Mouse (Mus musculus) thymus, adult 2 months (tissue): Measurements from ENCODE around the gene Trp53bp1.

Source experiments
- CTCF ChIP-seq: fragments of 200-500 bp; IDR thresholded peaks from 2 replicates; pipeline ENCODE4 v1.5.1; 2012; ENCODE audit warnings: mild to moderate bottlenecking, control low read depth, low read length, moderate library complexity, borderline replicate concordance; ENCODE audit not compliant: control insufficient read depth, poor library complexity, insufficient read depth; ENCODE audit errors: extremely low read depth
- POLR2A ChIP-seq: fragments of 200-500 bp; IDR thresholded peaks from 2 replicates; pipeline ENCODE4 v1.6.1; 2012; ENCODE audit warnings: mild to moderate bottlenecking, low read length, control low read depth, moderate library complexity; ENCODE audit not compliant: control insufficient read depth, poor library complexity, insufficient read depth; ENCODE audit errors: extremely low read depth

DNA sequence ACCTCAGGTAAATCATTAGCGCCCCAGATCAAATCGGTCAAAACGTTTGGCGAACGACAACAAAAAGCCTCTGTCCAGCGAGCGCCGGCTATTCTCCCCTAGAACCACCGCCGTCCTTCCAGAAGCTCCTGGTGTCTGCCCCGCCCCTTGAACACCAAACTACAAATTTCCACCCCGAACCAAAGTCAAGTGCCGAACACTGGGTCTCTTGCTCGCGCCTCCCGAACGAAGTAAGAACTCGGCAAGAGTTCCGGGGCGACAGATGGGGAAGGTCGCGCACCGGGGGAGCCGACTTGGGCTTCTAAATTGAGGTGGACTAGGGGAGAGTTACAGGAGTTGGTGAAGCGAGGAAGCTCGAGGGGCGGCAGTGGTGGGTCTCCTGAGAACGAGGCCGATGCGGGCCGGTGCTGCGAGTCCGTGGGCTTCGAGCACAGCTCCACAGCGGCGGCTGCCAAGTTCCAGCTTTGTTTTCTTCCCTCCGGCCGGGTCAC lies 100.7 kb downstream of the Trp53bp1 start, which contains the start of gene Tubgcp4:
- no peak for TF ChIP-seq CTCF
- TF ChIP-seq POLR2A: no peak
